Mouse (Mus musculus) heart, embryonic 13.5 days (tissue): ENCODE data around the gene Hba-x. TPM values are rescaled to one million over a fixed set of nuclear protein-coding genes. Genes with fewer than 3 reads are reported as not detected.
A peak's percentile ranks its signal among the peaks of the same experiment; 100 is the strongest.

ENCODE experiments used
- ATAC-seq: fragments of 200-750 bp; cut with Nextera tagmentation; 2 replicates; pipeline ENCODE4 v1.8.0; 2017; ENCODE audit warnings: moderate TSS enrichment; ENCODE audit not compliant: insufficient number of reproducible peaks, low FRiP score, low TSS enrichment; ENCODE audit errors: extremely low read depth
- H3K27ac ChIP-seq: fragments of 300-500 bp; sonication (generic); replicated peaks from 2 replicates; pipeline ENCODE4 v1.5.1; 2015; ENCODE audit warnings: moderate library complexity, mild to moderate bottlenecking, inconsistent platforms
- H3K27me3 ChIP-seq: fragments of 300-500 bp; sonication (generic); replicated peaks from 2 replicates; pipeline ENCODE4 v1.6.1; 2015; ENCODE audit warnings: mild to moderate bottlenecking, inconsistent platforms
- H3K36me3 ChIP-seq: fragments of 300-500 bp; sonication (generic); 2 replicates; pipeline ENCODE4 v1.6.1; 2015; ENCODE audit warnings: mild to moderate bottlenecking, inconsistent platforms
- H3K4me1 ChIP-seq: fragments of 300-500 bp; sonication (generic); 2 replicates; pipeline ENCODE4 v1.6.1; 2015; ENCODE audit warnings: inconsistent platforms
- H3K4me2 ChIP-seq: fragments of 300-500 bp; sonication (generic); 2 replicates; pipeline ENCODE4 v1.6.1; 2015; ENCODE audit warnings: inconsistent platforms, mild to moderate bottlenecking, moderate library complexity
- H3K4me3 ChIP-seq: fragments of 300-500 bp; sonication (generic); 2 replicates; pipeline ENCODE4 v1.5.1; 2015; ENCODE audit warnings: moderate library complexity, mild to moderate bottlenecking, inconsistent platforms
- H3K9ac ChIP-seq: fragments of 300-500 bp; sonication (generic); 2 replicates; pipeline ENCODE4 v1.6.1; 2015; ENCODE audit warnings: inconsistent platforms, mild to moderate bottlenecking, moderate library complexity
- H3K9me3 ChIP-seq: fragments of 300-500 bp; sonication (generic); 2 replicates; pipeline ENCODE4 v1.6.1; 2016; ENCODE audit warnings: inconsistent platforms
- WGBS: fragments of 180-500 bp; shearing (Covaris S2); methylation state at CpG from one replicate; pipeline ENCODE4 v1.1.7; 2015; ENCODE audit warnings: mixed read lengths; 5-methylcytosine and 5-hydroxymethylcytosine counted together
- polyA plus RNA-seq: library from polyadenylated mRNA; unstranded; fragments of >200 nt; fragmentation: Nextera tagmentation; extraction: Ambion mirVana; gene quantifications from 2 replicates; pipeline ENCODE4 v1.2.1, GENCODE M21; 2015

Gene Hba-x
- polyA plus RNA-seq, 1 experiment from 2014 or later, result 4,851 TPM

GRCm38 (mm10) chr11:32236712-32237410 is 39.3 kb upstream of the Hba-x start:
- Histone ChIP-seq H3K9ac (peak overlapping the region; percentile 42; the same call in 1 of the 2 replicates), H3K9me3 (no peaks in the 10 kb centered on the region), H3K4me2 (no peak overlapping the region), H3K4me3 (no peak overlapping the region), H3K27me3 (no peaks in the 10 kb centered on the region), H3K27ac (no peak overlapping the region), H3K4me1 (peaks cover 36% of the 10 kb centered on the region), H3K36me3 (peaks cover 82% of the 10 kb centered on the region)
- 60% methylated on average over 9 of the region's 9 CpGs for WGBS
- no peak for ATAC-seq

- 85% methylated on average over 3 of the region's 3 CpGs for WGBS
- H3K9me3 ChIP-seq, result no peaks in the 10 kb centered on the region
- H3K27ac ChIP-seq, result no peak overlapping the region
- H3K4me1 ChIP-seq, result peaks cover 36% of the 10 kb centered on the region
- no peak for ATAC-seq
- no peak overlapping the region for H3K4me2 ChIP-seq
- peaks cover 82% of the 10 kb centered on the region for H3K36me3 ChIP-seq
- H3K9ac ChIP-seq, result no peak overlapping the region
- H3K27me3 ChIP-seq, result no peaks in the 10 kb centered on the region
- no peak overlapping the region for H3K4me3 ChIP-seq
These were observed 38.8 kb upstream of the Hba-x start for GRCm38 (mm10) chr11:32237411-32237795.

GRCm38 (mm10) chr11:32238093-32238860 is 37.9 kb upstream of the Hba-x start:
- 69% methylated on average over 5 of the region's 5 CpGs for WGBS
- ATAC-seq, result peak; percentile 37; the same call in 1 of the 2 replicates
- H3K4me1 ChIP-seq, result peaks cover 43% of the 10 kb centered on the region
- no peak overlapping the region for H3K4me3 ChIP-seq
- H3K27me3 ChIP-seq, result no peaks in the 10 kb centered on the region
- no peak overlapping the region; the same call in 1 of the 2 replicates for H3K27ac ChIP-seq
- peaks cover 75% of the 10 kb centered on the region for H3K36me3 ChIP-seq
- no peaks in the 10 kb centered on the region for H3K9me3 ChIP-seq
- H3K4me2 ChIP-seq, result peak overlapping the region; percentile 33; the same call in 1 of the 2 replicates
- H3K9ac ChIP-seq, result no peak overlapping the region

GRCm38 (mm10) chr11:32241391-32241790 is 34.8 kb upstream of the Hba-x start:
- Histone ChIP-seq H3K27me3 (no peaks in the 10 kb centered on the region), H3K4me3 (no peak overlapping the region), H3K36me3 (peaks cover 77% of the 10 kb centered on the region), H3K9ac (no peak overlapping the region), H3K4me1 (peaks cover 40% of the 10 kb centered on the region), H3K4me2 (no peak overlapping the region), H3K9me3 (no peaks in the 10 kb centered on the region), H3K27ac (no peak overlapping the region)
- no peak for ATAC-seq

GRCm38 (mm10) chr11:32242209-32242608 is 34.0 kb upstream of the Hba-x start:
- Histone ChIP-seq H3K4me2 (peak overlapping the region; percentile 0; the same call in 1 of the 2 replicates), H3K4me1 (peaks cover 32% of the 10 kb centered on the region), H3K9ac (0 out of 2 replicates have a peak overlapping the region, but pooled peaks have one; percentile 19), H3K4me3 (no peak overlapping the region), H3K36me3 (peaks cover 77% of the 10 kb centered on the region), H3K27ac (0 out of 2 replicates have a peak overlapping the region, but pooled peaks have one; percentile 80), H3K27me3 (no peaks in the 10 kb centered on the region), H3K9me3 (no peaks in the 10 kb centered on the region)
- no peak for ATAC-seq
- 79% methylated on average over 3 of the region's 3 CpGs for WGBS

- peak overlapping the region; percentile 28 for H3K4me2 ChIP-seq
- H3K27ac ChIP-seq, result peak overlapping the region; percentile 80
- H3K4me1 ChIP-seq, result peaks cover 23% of the 10 kb centered on the region
- no peak overlapping the region for H3K4me3 ChIP-seq
- no peak for ATAC-seq
- peak overlapping the region; percentile 54; the same call in 1 of the 2 replicates for H3K9ac ChIP-seq
- peaks cover 83% of the 10 kb centered on the region for H3K36me3 ChIP-seq
- no peaks in the 10 kb centered on the region for H3K9me3 ChIP-seq
- 46% methylated on average over 7 of the region's 7 CpGs for WGBS
- no peaks in the 10 kb centered on the region for H3K27me3 ChIP-seq
These were observed 32.8 kb upstream of the Hba-x start for GRCm38 (mm10) chr11:32243205-32243955.

- Histone ChIP-seq H3K27ac (peak overlapping the region; percentile 80), H3K4me1 (peaks cover 23% of the 10 kb centered on the region), H3K4me2 (peak overlapping the region; percentile 28), H3K4me3 (no peak overlapping the region), H3K9me3 (no peaks in the 10 kb centered on the region), H3K9ac (peak overlapping the region; percentile 54; the same call in 1 of the 2 replicates), H3K27me3 (no peaks in the 10 kb centered on the region), H3K36me3 (peaks cover 83% of the 10 kb centered on the region)
- no peak for ATAC-seq
- 73% methylated on average over 3 of the region's 3 CpGs for WGBS
These were observed 32.1 kb upstream of the Hba-x start for GRCm38 (mm10) chr11:32244064-32244463.

- WGBS, result 82% methylated on average over 1 of the region's 1 CpGs
- H3K4me3 ChIP-seq, result no peak overlapping the region
- peaks cover 23% of the 10 kb centered on the region for H3K4me1 ChIP-seq
- peak overlapping the region; percentile 28; the same call in 1 of the 2 replicates for H3K4me2 ChIP-seq
- peak overlapping the region; percentile 80 for H3K27ac ChIP-seq
- peaks cover 83% of the 10 kb centered on the region for H3K36me3 ChIP-seq
- no peaks in the 10 kb centered on the region for H3K9me3 ChIP-seq
- H3K9ac ChIP-seq, result peak overlapping the region; percentile 33
- H3K27me3 ChIP-seq, result no peaks in the 10 kb centered on the region
- no peak for ATAC-seq
These were observed 31.6 kb upstream of the Hba-x start for GRCm38 (mm10) chr11:32244617-32245016.

GRCm38 (mm10) chr11:32245614-32246013 is 30.6 kb upstream of the Hba-x start:
- no peak overlapping the region for H3K4me3 ChIP-seq
- H3K27ac ChIP-seq, result peak overlapping the region; percentile 80
- H3K9me3 ChIP-seq, result no peaks in the 10 kb centered on the region
- peak overlapping the region; percentile 27; the same call in 1 of the 2 replicates for H3K4me2 ChIP-seq
- no peaks in the 10 kb centered on the region for H3K27me3 ChIP-seq
- H3K9ac ChIP-seq, result no peak overlapping the region; the same call in 1 of the 2 replicates
- ATAC-seq, result peak; percentile 86
- WGBS, result 72% methylated on average over 6 of the region's 6 CpGs
- H3K4me1 ChIP-seq, result peaks cover 23% of the 10 kb centered on the region
- peaks cover 84% of the 10 kb centered on the region for H3K36me3 ChIP-seq

- Histone ChIP-seq H3K9ac (peak overlapping the region; percentile 37; the same call in 1 of the 2 replicates), H3K4me1 (peaks cover 23% of the 10 kb centered on the region), H3K36me3 (peaks cover 84% of the 10 kb centered on the region), H3K4me2 (peak overlapping the region; percentile 20; the same call in 1 of the 2 replicates), H3K27me3 (no peaks in the 10 kb centered on the region), H3K4me3 (no peak overlapping the region), H3K27ac (peak overlapping the region; percentile 67), H3K9me3 (no peaks in the 10 kb centered on the region)
- no peak for ATAC-seq
These were observed 29.1 kb upstream of the Hba-x start for GRCm38 (mm10) chr11:32247068-32247467.

- Histone ChIP-seq H3K9me3 (no peaks in the 10 kb centered on the region), H3K36me3 (peaks cover 91% of the 10 kb centered on the region), H3K27ac (peak overlapping the region; percentile 67; the same call in 1 of the 2 replicates), H3K27me3 (no peaks in the 10 kb centered on the region), H3K4me3 (no peak overlapping the region), H3K4me2 (no peak overlapping the region), H3K9ac (no peak overlapping the region), H3K4me1 (peaks cover 15% of the 10 kb centered on the region)
- no peak for ATAC-seq
- 72% methylated on average over 3 of the region's 3 CpGs for WGBS
These were observed 27.9 kb upstream of the Hba-x start for GRCm38 (mm10) chr11:32248350-32248749.
